Mouse (Mus musculus) natural killer cell, adult 2 months (primary cell): ENCODE measurements around the gene Rpa1.
A peak's percentile ranks its signal among the peaks of the same experiment; 100 is the strongest.
"Not testable (repeated sequence)": the region's sequence is repeated elsewhere in the genome, so short reads cannot be mapped to it uniquely, and the experiment has no call there.

Source experiments
- DNase-seq, 2 experiments: peaks; one replicate each; pipeline ENCODE4 v3.0.0; 2022; ENCODE audit warnings: low spot score in 2 of 2

The Rpa1 gene

GRCm38 (mm10) chr11:75286868-75287267 lies 61.3 kb downstream of the Rpa1 start:
- no peak for DNase-seq

DNA sequence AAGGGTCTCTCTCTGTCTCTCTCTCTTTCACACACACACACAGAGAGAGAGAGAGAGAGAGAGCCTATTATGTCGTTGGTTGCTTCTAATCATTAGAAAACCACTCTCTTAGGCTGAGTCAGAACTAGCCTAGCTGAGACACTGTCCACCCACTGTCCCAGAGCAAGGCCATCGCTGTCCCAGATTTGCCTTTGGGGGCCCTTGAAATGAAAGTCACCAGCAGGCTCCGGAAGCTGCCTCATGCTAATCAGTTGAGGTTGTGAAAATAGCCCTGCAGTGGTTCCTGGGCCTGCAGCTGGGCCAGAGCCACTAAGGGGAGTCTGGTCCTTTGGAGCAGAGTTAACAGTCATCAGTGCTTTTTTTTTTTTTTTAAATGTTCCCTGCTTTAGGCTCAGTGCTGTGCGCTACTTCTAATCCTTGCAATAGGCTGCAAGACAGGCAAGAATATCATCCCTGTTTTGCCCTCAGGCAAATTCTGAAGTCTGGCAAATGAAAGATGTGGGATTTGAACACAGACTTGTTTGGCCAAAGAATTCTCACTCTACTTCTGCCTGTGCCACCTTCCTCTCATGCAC lies 62.1 kb downstream of the Rpa1 start:
- no peak for DNase-seq

GRCm38 (mm10) chr11:75283784-75284183 lies 64.3 kb downstream of the Rpa1 start:
- DNase-seq, result not testable (repeated sequence)

GRCm38 (mm10) chr11:75282496-75283120 lies 65.5 kb downstream of the Rpa1 start:
- DNase-seq, result peak; percentile 50 to 69

GRCm38 (mm10) chr11:75281380-75282256 lies 66.5 kb downstream of the Rpa1 start:
- DNase-seq, result no peak

DNA sequence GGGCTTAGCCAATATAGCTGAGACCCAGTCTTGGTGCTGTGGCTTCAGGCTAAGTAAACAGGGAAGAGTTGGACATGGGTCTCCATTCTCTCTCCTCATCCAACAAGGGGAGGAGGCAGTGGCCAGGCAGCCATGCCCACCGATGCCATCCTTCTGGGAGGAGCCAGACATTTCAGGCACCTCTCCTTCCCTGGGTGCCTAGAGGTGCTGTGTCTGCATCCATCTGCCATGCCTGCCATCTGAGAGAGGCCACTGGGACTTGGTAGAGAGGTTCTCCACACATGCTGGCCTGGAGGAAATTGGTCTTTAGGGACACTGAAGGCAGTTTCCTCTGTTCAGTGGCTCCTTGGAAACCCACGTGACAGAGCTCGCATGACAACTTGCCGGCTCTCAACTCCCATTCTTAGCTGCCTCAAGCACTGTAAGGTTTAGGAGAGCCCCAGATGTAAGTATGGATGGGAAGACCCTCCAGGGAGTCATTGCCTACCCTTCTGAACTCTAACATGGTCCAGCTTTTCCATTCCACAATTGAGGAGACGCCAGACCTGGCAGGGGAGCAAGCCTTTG lies 67.6 kb downstream of the Rpa1 start:
- DNase-seq, result no peak

GRCm38 (mm10) chr11:75280066-75280410 lies 68.1 kb downstream of the Rpa1 start:
- DNase-seq, result no peak

DNA sequence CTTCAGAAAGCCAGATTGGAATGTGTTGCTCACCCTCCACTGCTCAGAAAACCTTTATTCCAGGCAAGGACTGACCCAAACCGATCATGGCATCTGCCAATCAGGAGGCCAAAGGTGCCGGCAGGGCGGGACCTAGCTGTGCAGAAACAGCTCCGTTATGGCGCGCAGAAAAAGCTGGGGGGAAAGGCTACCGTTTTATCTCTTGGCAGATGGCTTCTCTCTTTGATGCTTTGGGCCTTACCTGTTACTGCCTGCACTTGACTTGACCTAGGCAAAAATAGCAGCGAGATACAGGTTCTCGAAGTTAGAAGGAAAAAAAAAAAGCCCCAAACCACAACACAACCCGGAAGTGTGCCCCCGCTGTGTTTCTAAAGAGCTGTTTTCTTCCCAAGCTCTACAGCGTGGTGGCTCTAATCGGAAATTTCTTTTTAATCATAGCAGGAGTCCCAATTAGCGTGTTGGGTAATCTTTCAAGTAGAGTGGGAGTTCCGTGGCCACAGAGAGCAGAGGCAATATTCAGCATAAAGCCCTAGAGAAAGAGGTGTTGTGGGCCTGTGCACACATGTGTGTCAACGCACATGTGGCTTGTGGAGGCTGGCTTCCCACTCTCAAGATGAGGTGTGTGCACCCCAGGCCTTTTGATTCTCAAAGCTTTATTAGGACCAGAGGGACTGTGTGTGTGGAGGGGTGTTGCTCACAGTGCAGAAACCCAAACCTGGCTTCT lies 68.6 kb downstream of the Rpa1 start:
- DNase-seq, result peak; percentile 29 to 35

DNA sequence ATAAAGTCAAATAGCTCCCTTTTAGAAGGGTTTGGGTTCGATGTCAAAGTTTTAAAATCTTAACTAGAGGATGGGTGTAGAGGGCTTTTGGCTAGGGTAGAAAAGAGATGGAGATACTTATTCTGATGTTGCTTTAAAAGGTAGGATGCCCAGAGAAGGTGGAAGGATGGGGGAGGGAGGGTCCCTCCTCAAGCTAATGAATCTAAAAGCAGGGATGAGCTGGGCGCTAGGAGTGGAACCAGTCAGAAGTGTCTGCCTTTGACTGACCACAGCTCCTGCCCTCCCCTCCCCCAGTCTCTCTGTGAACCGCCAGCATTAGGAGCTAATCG lies 69.1 kb downstream of the Rpa1 start:
- no peak for DNase-seq

DNA sequence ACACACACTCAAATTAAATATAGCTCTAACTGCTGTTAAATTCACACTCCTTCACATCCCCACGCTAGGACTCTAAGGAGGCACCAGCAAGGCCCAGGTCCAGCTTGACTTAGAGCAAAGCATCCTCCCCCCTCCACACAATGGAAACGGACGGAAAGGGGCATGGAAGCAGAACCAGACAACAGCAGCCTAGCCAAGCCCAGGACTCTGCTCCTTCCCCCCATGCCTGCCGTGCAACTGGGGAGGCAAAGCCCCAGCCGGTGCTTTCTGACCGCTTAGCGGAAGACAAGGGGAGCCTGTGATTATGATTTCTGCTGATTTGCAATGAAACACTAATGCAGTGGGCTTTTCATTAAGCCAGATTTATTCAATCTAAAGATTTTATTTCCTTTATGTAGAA lies 70.0 kb downstream of the Rpa1 start:
- no peak for DNase-seq

GRCm38 (mm10) chr11:75275035-75275434 lies 73.1 kb downstream of the Rpa1 start:
- no peak for DNase-seq

- no peak for DNase-seq
Measured at GRCm38 (mm10) chr11:75273466-75273865, 74.7 kb downstream of the Rpa1 start.

DNA sequence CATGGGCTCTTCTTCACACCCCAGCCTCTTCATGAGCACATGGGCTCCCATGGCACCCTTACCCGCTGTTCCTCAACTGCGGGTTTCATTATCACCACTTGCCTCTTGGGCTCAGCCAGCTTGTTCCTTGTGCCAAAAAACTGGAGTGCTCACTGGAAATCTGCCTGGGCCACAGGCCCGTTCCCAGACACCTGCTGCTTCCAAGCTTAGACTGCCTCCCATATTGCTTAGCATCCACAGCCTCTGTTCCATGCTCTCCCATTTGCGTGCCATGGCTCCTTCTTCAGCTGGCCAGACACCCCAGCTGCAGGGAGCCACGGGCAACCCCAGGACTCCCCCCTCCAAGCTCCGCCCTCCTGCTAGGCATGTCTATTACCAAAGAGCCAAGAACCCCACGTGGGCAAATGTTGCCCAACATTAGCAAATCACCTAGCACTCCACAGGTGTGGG lies 77.1 kb downstream of the Rpa1 start:
- DNase-seq, result no peak

GRCm38 (mm10) chr11:75270276-75270984 lies 77.7 kb downstream of the Rpa1 start:
- DNase-seq, result no peak

DNA sequence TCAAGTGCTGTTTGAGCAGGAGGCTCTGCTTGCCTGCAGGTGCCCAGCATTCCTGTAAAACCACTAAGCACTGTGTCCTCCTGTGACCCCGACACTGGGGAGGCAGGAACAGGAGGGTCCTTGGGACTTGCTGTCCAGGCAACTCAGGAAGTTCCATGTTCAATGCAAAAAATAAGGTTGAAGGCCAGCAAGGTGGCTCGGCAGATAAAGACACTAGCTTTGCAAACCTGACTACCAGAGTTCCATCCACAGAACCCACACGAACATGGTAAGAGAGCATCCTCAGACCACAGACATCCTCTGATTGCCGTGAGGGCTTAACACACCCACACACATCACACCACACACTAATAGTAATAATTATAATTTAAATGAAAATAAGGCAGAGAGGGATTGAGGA lies 78.9 kb downstream of the Rpa1 start:
- DNase-seq, result no peak

GRCm38 (mm10) chr11:75268492-75268891 lies 79.6 kb downstream of the Rpa1 start:
- no peak for DNase-seq

- no peak for DNase-seq
Measured at GRCm38 (mm10) chr11:75267826-75268281, 80.3 kb downstream of the Rpa1 start.

DNA sequence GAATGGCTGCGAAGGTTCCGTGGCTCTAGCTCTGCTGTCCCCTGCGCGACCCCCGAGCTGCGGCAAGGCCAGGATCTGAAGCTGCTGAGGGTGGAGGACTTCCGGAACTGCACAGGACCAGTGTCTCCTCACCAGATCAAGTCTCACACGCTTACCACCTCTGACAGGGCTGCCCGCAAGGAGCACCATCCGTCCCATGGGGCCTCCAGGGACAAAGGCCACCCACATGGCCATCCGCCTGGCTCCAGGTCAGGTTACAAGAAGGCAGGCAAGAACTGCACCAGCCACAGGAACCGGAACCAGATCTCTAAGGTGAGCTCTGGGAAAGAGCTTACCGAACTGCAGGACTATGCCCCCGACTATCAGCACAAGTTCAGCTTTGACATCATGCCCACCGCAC lies 82.6 kb downstream of the Rpa1 start:
- DNase-seq, result no peak

DNA sequence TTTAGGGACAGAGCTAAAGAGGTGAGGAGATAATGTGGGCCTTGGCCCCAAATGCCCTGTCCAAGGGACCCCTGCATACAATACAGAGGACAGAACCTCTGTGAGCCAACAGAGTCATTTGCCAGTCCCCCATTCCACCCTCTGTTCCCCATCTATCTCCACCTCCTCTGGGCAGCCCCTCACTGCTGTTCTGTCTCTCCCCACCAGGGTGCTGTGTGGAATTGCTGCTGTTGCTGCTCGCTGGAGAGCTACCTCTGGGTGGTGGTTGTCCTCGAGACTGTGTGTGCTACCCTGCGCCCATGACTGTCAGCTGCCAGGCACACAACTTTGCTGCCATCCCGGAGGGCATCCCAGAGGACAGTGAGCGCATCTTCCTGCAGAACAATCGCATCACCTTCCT lies 83.6 kb downstream of the Rpa1 start:
- DNase-seq, result no peak

GRCm38 (mm10) chr11:75263964-75264312 lies 84.2 kb downstream of the Rpa1 start:
- no peak for DNase-seq

DNA sequence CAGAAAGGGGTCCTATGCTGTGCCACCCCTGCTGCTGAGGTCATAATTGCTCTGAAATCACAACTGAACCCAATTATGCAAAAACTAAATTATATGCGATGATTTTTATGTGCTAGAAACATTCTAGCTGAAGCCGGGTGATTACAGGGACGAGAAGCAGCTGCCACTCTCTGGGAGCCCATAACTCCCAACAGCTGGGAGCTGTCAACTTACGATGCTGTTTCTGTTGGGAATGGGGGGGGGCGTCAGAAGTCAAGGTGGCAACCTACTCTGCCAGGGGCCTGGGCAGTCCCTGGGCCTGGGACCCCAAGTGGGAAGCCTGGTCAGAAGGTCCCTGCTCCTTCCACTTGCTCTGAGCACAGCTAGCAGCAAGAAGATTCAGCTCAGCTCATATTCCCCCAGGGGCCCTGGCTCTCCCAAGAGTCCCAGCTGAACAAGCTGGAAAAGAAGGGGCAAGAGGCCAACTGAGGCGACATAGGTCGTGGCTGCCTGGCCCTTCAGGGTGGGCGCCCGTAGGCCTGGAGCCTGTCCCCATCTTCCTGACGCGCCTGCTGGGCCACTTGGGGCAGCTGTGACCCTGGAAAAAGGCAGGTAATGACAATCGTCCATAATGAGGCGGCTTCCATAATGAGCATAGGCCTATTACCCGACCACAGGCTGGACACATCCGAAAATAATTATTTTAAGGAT lies 84.7 kb downstream of the Rpa1 start:
- no peak for DNase-seq
